Mouse (Mus musculus) embryonic facial prominence, embryonic 14.5 days (tissue): Measurements from ENCODE around the gene Aktip. TPM values are rescaled to one million over a fixed set of nuclear protein-coding genes. Genes with fewer than 3 reads are reported as not detected.

Source experiments
- ATAC-seq: fragments of 200-750 bp; cut with Nextera tagmentation; 2 replicates; pipeline ENCODE4 v1.8.0; 2017; ENCODE audit warnings: low read depth, moderate number of reproducible peaks, moderate TSS enrichment
- DNase-seq: peaks from one replicate; pipeline ENCODE4 v3.0.0-alpha.2; 2015; ENCODE audit warnings: low spot score
- H3K27ac ChIP-seq: fragments of 300-500 bp; sonication (generic); replicated peaks from 2 replicates; pipeline ENCODE4 v1.5.1; 2014; ENCODE audit warnings: low read depth, mild to moderate bottlenecking, low read length, moderate library complexity
- H3K27me3 ChIP-seq: fragments of 300-500 bp; sonication (generic); replicated peaks from 2 replicates; pipeline ENCODE4 v1.6.1; 2014; ENCODE audit warnings: low read length; ENCODE audit not compliant: control insufficient read depth, insufficient read depth
- H3K36me3 ChIP-seq: fragments of 300-500 bp; sonication (generic); 2 replicates; pipeline ENCODE4 v1.6.1; 2014; ENCODE audit warnings: low read length, mixed read lengths; ENCODE audit not compliant: control insufficient read depth, insufficient read depth
- H3K4me1 ChIP-seq: fragments of 300-500 bp; sonication (generic); 2 replicates; pipeline ENCODE4 v1.6.1; 2014; ENCODE audit warnings: antibody characterized with exemption, low read length; ENCODE audit not compliant: control insufficient read depth, insufficient read depth
- H3K4me2 ChIP-seq: fragments of 300-500 bp; sonication (generic); 2 replicates; pipeline ENCODE4 v1.6.1; 2014; ENCODE audit warnings: low read depth, mild to moderate bottlenecking, low read length, moderate library complexity, mixed read lengths
- H3K4me3 ChIP-seq: fragments of 300-500 bp; sonication (generic); 2 replicates; pipeline ENCODE4 v1.5.1; 2014; ENCODE audit warnings: low read depth, mild to moderate bottlenecking, low read length
- H3K9ac ChIP-seq: fragments of 300-500 bp; sonication (generic); 2 replicates; pipeline ENCODE4 v1.6.1; 2014; ENCODE audit warnings: low read depth, mild to moderate bottlenecking, low read length, moderate library complexity, mixed read lengths
- H3K9me3 ChIP-seq: fragments of 300-500 bp; sonication (generic); 2 replicates; pipeline ENCODE4 v1.6.1; 2016; ENCODE audit warnings: low read length; ENCODE audit not compliant: control insufficient read depth
- WGBS: fragments of 180-500 bp; shearing (Covaris S2); extraction: QIAGEN DNeasy Blood & Tissue Kit; methylation state at CpG from one replicate; pipeline ENCODE4 v1.1.7; 2014; 5-methylcytosine and 5-hydroxymethylcytosine counted together
- polyA plus RNA-seq: library from polyadenylated mRNA; unstranded; fragments of >200 nt; fragmentation: Nextera tagmentation; extraction: Ambion mirVana; gene quantifications from 2 replicates; pipeline ENCODE4 v1.2.1, GENCODE M21; 2014

The Aktip gene
- polyA plus RNA-seq, 1 experiment from 2014 or later: 58.5 TPM

GRCm38 (mm10) chr8:91133441-91134069 is 66.2 kb downstream of the Aktip start:
- Histone ChIP-seq H3K36me3 (peaks cover 15% of the 10 kb centered on the region), H3K9me3 (no peaks in the 10 kb centered on the region), H3K4me3 (peak overlapping the region; percentile 93), H3K4me1 (peaks cover 9% of the 10 kb centered on the region; the same call in 1 of the 2 replicates), H3K4me2 (peak overlapping the region; percentile 91), H3K9ac (peak overlapping the region; percentile 85), H3K27me3 (no peaks in the 10 kb centered on the region), H3K27ac (peak overlapping the region; percentile 65; the same call in 1 of the 2 replicates)
- ATAC-seq (peak; percentile 39), DNase-seq (peak; percentile 36)
- 2% methylated on average over 16 of the region's 58 CpGs for WGBS

GRCm38 (mm10) chr8:91132731-91133130 is 67.0 kb downstream of the Aktip start:
- Histone ChIP-seq H3K27ac (no peak overlapping the region), H3K9ac (peak overlapping the region; percentile 85), H3K36me3 (peaks cover 23% of the 10 kb centered on the region), H3K9me3 (no peaks in the 10 kb centered on the region), H3K4me1 (peaks cover 9% of the 10 kb centered on the region; the same call in 1 of the 2 replicates), H3K27me3 (no peaks in the 10 kb centered on the region), H3K4me2 (peak overlapping the region; percentile 91), H3K4me3 (peak overlapping the region; percentile 93)
- DNase-seq (no peak), ATAC-seq (no peak)
- 71% methylated on average over 4 of the region's 4 CpGs for WGBS

GRCm38 (mm10) chr8:91126786-91127185 is 73.0 kb downstream of the Aktip start:
- ATAC-seq (no peak), DNase-seq (no peak)
- no peaks in the 10 kb centered on the region for H3K4me1 ChIP-seq
- no peak overlapping the region for H3K9ac ChIP-seq
- H3K4me2 ChIP-seq: no peak overlapping the region
- no peaks in the 10 kb centered on the region for H3K9me3 ChIP-seq
- no peak overlapping the region for H3K27ac ChIP-seq
- H3K4me3 ChIP-seq: no peak overlapping the region
- WGBS: 92% methylated on average over 8 of the region's 8 CpGs
- peaks cover 80% of the 10 kb centered on the region for H3K36me3 ChIP-seq
- H3K27me3 ChIP-seq: no peaks in the 10 kb centered on the region

GRCm38 (mm10) chr8:91124315-91124714 is 75.5 kb downstream of the Aktip start:
- no peak overlapping the region for H3K27ac ChIP-seq
- no peaks in the 10 kb centered on the region for H3K9me3 ChIP-seq
- DNase-seq: no peak
- H3K4me2 ChIP-seq: no peak overlapping the region
- ATAC-seq: no peak
- H3K4me3 ChIP-seq: no peak overlapping the region
- H3K4me1 ChIP-seq: no peaks in the 10 kb centered on the region
- H3K9ac ChIP-seq: no peak overlapping the region
- H3K36me3 ChIP-seq: peaks cover 87% of the 10 kb centered on the region
- H3K27me3 ChIP-seq: no peaks in the 10 kb centered on the region
- 84% methylated on average over 5 of the region's 5 CpGs for WGBS

GRCm38 (mm10) chr8:91118131-91118530 is 81.6 kb downstream of the Aktip start:
- Histone ChIP-seq H3K36me3 (peaks cover 74% of the 10 kb centered on the region), H3K4me3 (no peak overlapping the region), H3K4me1 (no peaks in the 10 kb centered on the region), H3K27ac (no peak overlapping the region), H3K4me2 (no peak overlapping the region), H3K27me3 (no peaks in the 10 kb centered on the region), H3K9me3 (no peaks in the 10 kb centered on the region), H3K9ac (no peak overlapping the region)
- ATAC-seq: no peak
- whole genome bisulfite sequencing: 80% methylated on average over 3 of the region's 3 CpGs
- DNase-seq: peak; percentile 17

GRCm38 (mm10) chr8:91117537-91117936 is 82.2 kb downstream of the Aktip start:
- Histone ChIP-seq H3K27me3 (no peaks in the 10 kb centered on the region), H3K27ac (no peak overlapping the region)
- 87% methylated on average over 4 of the region's 4 CpGs for WGBS

DNA sequence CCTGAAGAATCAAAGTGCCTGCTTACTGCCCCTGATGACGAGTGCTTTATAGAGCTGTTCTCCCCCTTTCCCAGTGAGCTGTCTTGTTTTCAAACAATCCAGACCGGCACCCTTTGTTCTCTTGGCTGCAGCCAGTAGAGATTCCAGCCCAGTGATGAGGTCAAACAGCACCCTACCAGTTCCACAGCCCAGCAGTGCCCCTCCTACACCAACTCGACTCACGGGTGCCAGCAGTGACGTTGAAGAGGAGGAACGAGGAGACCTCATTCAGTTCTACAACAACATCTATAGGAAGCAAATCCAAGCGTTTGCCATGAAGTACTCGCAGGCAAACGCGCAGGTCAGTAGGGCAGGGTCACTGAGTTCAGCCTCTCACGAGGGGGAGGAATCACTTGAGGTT is 84.9 kb downstream of the Aktip start:
- Histone ChIP-seq H3K9me3 (no peaks in the 10 kb centered on the region), H3K36me3 (peaks cover 65% of the 10 kb centered on the region), H3K9ac (no peak overlapping the region), H3K27ac (no peak overlapping the region), H3K4me3 (no peak overlapping the region), H3K27me3 (no peaks in the 10 kb centered on the region), H3K4me1 (no peaks in the 10 kb centered on the region), H3K4me2 (no peak overlapping the region)
- DNase-seq (no peak), ATAC-seq (no peak)
- WGBS: 80% methylated on average over 11 of the region's 11 CpGs

More at GRCm38 (mm10) chr8:91117537-91117936, 82.2 kb downstream of the Aktip start:
- no peak overlapping the region for H3K9ac ChIP-seq
- H3K36me3 ChIP-seq: peaks cover 73% of the 10 kb centered on the region
- no peak overlapping the region for H3K4me3 ChIP-seq
- no peaks in the 10 kb centered on the region for H3K9me3 ChIP-seq
- DNase-seq: no peak
- H3K4me2 ChIP-seq: no peak overlapping the region
- no peak for ATAC-seq
- H3K4me1 ChIP-seq: no peaks in the 10 kb centered on the region

DNA sequence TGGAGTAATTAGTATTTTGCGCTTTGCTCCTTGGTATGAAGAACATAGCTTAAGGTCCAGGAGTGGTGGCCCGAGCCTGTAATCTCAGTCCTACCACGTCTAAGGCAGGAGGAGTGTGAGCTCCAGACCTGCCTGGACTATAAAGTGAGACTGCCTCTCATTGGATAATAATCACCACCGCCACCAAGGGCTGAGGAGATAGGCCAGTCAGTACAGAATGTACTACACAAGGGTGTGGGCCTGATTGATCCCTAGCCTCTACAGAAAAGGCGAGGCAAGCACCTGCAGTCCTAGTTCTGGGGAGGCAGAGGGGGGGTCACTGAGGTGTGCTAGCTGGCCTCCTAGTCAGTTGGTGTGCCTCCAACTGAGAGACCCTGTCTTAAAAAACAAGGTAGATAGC is 85.3 kb downstream of the Aktip start:
- Histone ChIP-seq H3K36me3 (peaks cover 65% of the 10 kb centered on the region), H3K9ac (no peak overlapping the region), H3K27ac (no peak overlapping the region), H3K4me3 (no peak overlapping the region), H3K9me3 (no peaks in the 10 kb centered on the region), H3K4me1 (no peaks in the 10 kb centered on the region), H3K4me2 (no peak overlapping the region), H3K27me3 (no peaks in the 10 kb centered on the region)
- ATAC-seq (no peak), DNase-seq (no peak)
- 92% methylated on average over 5 of the region's 5 CpGs for WGBS

- no peak overlapping the region for H3K4me2 ChIP-seq
- no peaks in the 10 kb centered on the region for H3K4me1 ChIP-seq
- H3K4me3 ChIP-seq: no peak overlapping the region
- 92% methylated on average over 5 of the region's 5 CpGs for WGBS
- H3K27me3 ChIP-seq: no peaks in the 10 kb centered on the region
- no peak for ATAC-seq
- no peak overlapping the region for H3K9ac ChIP-seq
- H3K27ac ChIP-seq: no peak overlapping the region
- peaks cover 64% of the 10 kb centered on the region for H3K36me3 ChIP-seq
- no peaks in the 10 kb centered on the region for H3K9me3 ChIP-seq
- no peak for DNase-seq
Measured at GRCm38 (mm10) chr8:91111868-91112477, 87.8 kb downstream of the Aktip start.
